ENCODE assay signal across 9 mouse cellular contexts in genomic region chr3:28263948-28264840, GRCm38 (mm10). TPM values are rescaled to one million over a fixed set of nuclear protein-coding genes. Genes with fewer than 3 reads are reported as not detected.
DNase-seq lines count a peak whose midpoint lies in the region.
"Had no signal": no experiment of that assay in that cellular context is flagged by ENCODE, and none has a peak within 500 bp of the region (broad histone marks: within the 10 kb centered on the region; RNA-seq: fewer than 3 reads in every experiment).

No protein-coding gene starts in this region.

- peak overlapping the region; percentile 76; the same call in 1 of the 2 replicates for H3K27ac ChIP-seq in limb, embryonic 10.5 days
- H3K27ac ChIP-seq in midbrain, embryonic 10.5 days (replicated peaks): peak overlapping the region; percentile 84

- H3K27me3 ChIP-seq in limb, embryonic 10.5 days (ENCODE audit: low read depth, poor library complexity, severe bottlenecking): peaks cover 43% of the 10 kb centered on the region
- H3K27me3 ChIP-seq in midbrain, embryonic 10.5 days (ENCODE audit: low read depth, poor library complexity, severe bottlenecking): peaks cover 43% of the 10 kb centered on the region
- no peaks in the 10 kb centered on the region for H3K27me3 ChIP-seq in splenic B cell, adult 2 months (ENCODE audit: control insufficient read depth, insufficient read depth, low read length, poor library complexity, severe bottlenecking)
- H3K27me3 ChIP-seq: CH12.LX had no signal

- H3K9me3 ChIP-seq in limb, embryonic 10.5 days (replicated peaks): no peaks in the 10 kb centered on the region
- no peaks in the 10 kb centered on the region for H3K9me3 ChIP-seq in midbrain, embryonic 10.5 days (replicated peaks)

- peak overlapping the region; percentile 65 for H3K4me3 ChIP-seq in limb, embryonic 10.5 days
- H3K4me3 ChIP-seq in midbrain, embryonic 10.5 days: peak overlapping the region; percentile 71

- WGBS in limb, embryonic 10.5 days: 1% methylated on average over 26 of the region's 26 CpGs
- 2% methylated on average over 26 of the region's 26 CpGs for WGBS in midbrain, embryonic 10.5 days

- H3K4me1 ChIP-seq in limb, embryonic 10.5 days: peaks cover 33% of the 10 kb centered on the region
- peaks cover 52% of the 10 kb centered on the region for H3K4me1 ChIP-seq in midbrain, embryonic 10.5 days

- peak; percentile 8 for DNase-seq in kidney, adult 18-20 months
- no peak for DNase-seq in kidney, adult 8-10 months
- peak; percentile 63 for DNase-seq in cerebellum, adult 8-10 months
- peak; percentile 26 to 39 for DNase-seq in frontal cortex, postnatal 25 days (ENCODE audit: low spot score in 2 of 2)
- peak; percentile 85 for DNase-seq in induced T-regulatory cell, adult 2 months (ENCODE audit: low read depth)
- DNase-seq in limb, embryonic 10.5 days (ENCODE audit: low spot score): peak; percentile 61
- peak; percentile 61 for DNase-seq in midbrain, embryonic 10.5 days (ENCODE audit: low spot score)
- DNase-seq in splenic B cell, adult 2 months (ENCODE audit: low read depth, low spot score): peak; percentile 55

- H3K36me3 ChIP-seq in limb, embryonic 10.5 days: no peaks in the 10 kb centered on the region
- no peaks in the 10 kb centered on the region for H3K36me3 ChIP-seq in midbrain, embryonic 10.5 days
- H3K36me3 ChIP-seq in splenic B cell, adult 2 months (ENCODE audit: control insufficient read depth, insufficient read depth, low read length, poor library complexity, severe bottlenecking): no peaks in the 10 kb centered on the region

RNA-seq across cellular contexts. Expression of gene Tnik, which starts 1.2 kb away (rescaled TPM):
- 1.9 and 2.6 TPM in 2 replicates for polyA plus RNA-seq in limb, embryonic 10.5 days (2016; fragmentation: Nextera tagmentation; extraction: Ambion mirVana)
- 6.6 and 11.4 TPM in 2 replicates for polyA plus RNA-seq in midbrain, embryonic 10.5 days (2016; fragmentation: Nextera tagmentation; extraction: Ambion mirVana)

Comparison
In these comparisons a context has a peak if more than half of its experiments do, and no peak if none do; other contexts are left out.
1. DNase-seq: peak in kidney, adult 18-20 months (single experiment), cerebellum, adult 8-10 months (single experiment), frontal cortex, postnatal 25 days (2 of 2), induced T-regulatory cell, adult 2 months (single experiment), limb, embryonic 10.5 days (single experiment), midbrain, embryonic 10.5 days (single experiment) and splenic B cell, adult 2 months (single experiment); none in kidney, adult 8-10 months (0 of 2).